Mouse (Mus musculus) T-helper 1 cell (primary cell): ENCODE data around the gene Prrt3.

Experiments
- in situ Hi-C: fragments of 300-600 bp; cut with MboI, MseI; formaldehyde crosslinking; loops from one replicate; pipeline ENCODE4 v1.15.1; 2025; ENCODE audit warnings: high pct_unique_total_duplicates

Gene Prrt3

DNA sequence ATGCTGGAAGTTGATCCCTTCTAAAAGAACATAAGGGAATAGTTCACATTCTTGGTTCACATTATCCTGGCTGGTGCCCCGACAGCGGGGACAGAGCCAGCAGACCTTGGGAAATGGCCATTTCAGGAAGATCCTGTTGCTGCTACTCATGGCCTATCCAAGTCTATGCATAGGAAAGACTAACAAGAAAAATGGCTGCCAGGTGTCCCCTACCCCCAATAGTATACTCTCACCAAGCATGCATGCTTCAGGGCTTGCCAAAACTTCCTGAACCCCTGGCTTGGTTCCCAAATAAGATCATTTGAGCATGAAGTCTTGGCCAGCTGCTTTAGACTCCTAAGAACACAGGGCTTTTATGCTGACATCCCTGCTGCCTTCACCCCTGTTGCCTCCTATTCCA, 49.9 kb downstream of the Prrt3 start:
- in situ Hi-C loops, result no loop called here

DNA sequence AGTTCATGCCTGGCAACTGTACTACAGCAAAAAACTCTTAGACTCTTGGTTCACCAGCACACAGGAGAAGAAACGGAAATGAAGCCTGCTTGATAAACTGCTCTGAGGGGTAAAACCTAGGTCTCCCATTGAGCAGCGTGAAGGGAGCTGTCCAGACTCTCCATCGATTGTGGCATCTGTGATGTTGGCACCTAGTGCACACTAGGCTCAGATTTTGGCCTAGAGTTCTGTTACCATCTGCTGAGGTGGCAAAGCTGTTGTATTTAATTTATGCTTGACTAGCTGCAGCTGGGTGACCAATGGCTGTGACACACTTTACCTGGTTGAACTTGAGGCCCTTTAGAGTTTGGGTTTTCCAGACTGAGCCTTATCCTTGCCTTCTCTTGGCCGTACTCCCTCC, 54.1 kb downstream of the Prrt3 start:
- in situ Hi-C loops, result no loop called here

DNA sequence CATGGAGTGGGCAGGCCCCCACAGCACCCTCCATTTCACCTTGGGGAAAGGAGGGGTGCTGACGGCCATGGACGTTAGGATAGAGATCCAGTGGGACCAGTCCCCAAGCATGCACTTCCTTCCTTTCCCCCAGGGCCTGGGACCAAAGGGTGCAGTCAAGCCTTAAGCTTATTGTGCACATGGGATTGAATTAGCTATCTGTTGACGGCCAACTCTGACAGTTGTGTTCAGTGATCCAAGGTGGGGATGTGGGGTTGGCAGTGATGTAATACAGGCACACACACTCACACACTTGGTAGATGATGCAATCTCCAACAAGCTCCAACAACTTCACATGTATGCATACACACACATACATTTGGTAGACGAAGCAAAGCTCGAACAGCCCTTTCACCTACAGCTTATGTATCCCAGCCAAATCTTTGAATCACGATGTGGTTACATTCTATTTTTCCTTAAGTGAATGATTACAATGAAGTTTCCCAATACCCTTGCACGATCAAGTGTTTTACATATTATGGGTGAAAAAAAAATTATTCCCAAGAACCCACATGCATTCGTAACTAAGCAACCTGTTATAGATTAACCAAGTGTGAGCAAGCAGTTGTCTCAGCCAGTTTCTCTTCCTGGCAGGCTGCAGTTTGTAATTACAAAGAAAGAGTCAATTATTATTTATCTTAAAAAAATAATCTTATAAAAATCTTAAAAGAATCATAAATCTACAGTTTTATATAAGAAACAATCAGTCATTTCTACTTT, 57.3 kb downstream of the Prrt3 start:
- in situ Hi-C loops, result no loop called here
